Mouse (Mus musculus): ENCODE data around the gene Fxyd7. TPM values are rescaled to one million over a fixed set of nuclear protein-coding genes. Genes with fewer than 3 reads are reported as not detected.

Gene Fxyd7
- polyA plus RNA-seq, 1 experiment from 2014 or later: 1.6 TPM

DNA sequence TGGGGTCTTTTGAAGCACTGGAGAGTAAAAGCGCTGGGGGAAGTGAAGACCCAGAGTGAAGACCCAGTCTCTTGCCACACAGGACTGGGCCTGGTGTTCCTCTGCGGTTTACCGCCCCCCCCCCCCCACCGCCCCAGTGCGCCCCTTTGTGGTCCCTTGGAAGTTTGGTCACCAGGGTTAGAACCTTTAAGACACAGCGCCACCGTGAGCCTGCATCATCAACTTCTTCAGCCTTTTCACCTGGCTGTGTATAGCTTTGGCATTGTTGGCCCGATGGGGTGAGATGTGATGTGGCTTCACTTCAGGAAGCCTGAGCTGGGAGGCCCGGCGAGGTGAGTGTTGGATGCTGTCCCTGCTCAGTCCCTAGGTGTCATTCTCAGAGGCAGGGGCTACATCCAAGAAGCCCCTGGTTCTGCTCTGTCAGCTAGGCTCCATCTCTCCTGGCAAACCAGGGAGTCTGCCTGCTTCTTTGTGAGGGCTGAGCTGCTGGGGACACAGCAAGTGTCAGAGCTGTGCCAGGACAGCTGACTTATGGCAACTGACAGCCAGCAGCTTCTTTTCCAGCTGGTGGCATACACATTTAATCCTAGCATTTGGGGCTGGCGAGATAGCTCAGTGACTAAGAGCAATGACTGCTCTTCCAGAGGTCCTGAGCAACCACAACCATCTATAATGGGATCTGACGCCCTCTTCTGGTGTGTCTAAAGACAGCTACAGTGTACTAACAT lies 43.7 kb upstream of the Fxyd7 start:
- WGBS: 22% methylated on average over 11 of the region's 12 CpGs
- Histone ChIP-seq H3K4me1 (ENCODE audit: control insufficient read depth in 2 of 2, insufficient read depth in 2 of 2, low read length in 2 of 2) (no peaks in the 10 kb centered on the region), H3K27me3 (ENCODE audit: control insufficient read depth, insufficient read depth, low read length) (no peaks in the 10 kb centered on the region), H3K4me2 (ENCODE audit: low read length) (no peak overlapping the region), H3K9ac (ENCODE audit: low read length) (no peak overlapping the region), H3K4me3 (ENCODE audit: control insufficient read depth in 1 of 2, insufficient read depth in 1 of 2, low read depth in 1 of 2, low read length in 2 of 2) (no peak overlapping the region), H3K9me3 (ENCODE audit: control insufficient read depth, low read length) (no peaks in the 10 kb centered on the region), H3K27ac (replicated peaks in 1 of 2; ENCODE audit: control insufficient read depth in 1 of 2, insufficient read depth in 1 of 2, low read depth in 2 of 2, low read length in 2 of 2) (no peak overlapping the region), H3K36me3 (ENCODE audit: control insufficient read depth, insufficient read depth, low read length) (no peaks in the 10 kb centered on the region)
- no peak for ATAC-seq (ENCODE audit: insufficient number of reproducible peaks, insufficient read depth, low FRiP score, low read depth)

DNA sequence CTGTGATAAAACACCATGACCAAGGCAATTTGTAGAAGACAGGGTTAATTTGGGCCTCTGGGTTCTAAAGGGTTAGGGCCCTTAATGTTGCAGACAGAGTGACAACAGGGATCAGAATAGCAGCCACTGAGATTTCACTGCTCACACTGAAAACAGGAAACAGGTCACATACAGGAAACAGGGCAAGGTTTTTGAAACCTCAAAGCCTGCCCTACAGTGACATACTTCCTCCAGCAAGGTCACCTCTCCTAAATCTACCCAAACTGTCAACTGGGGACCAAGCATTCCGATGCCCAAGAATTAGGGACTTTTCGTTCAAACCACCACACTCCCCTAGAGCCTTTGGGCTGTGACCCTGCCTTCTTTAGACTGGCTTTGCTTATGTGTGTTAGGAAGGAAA lies 38.5 kb upstream of the Fxyd7 start:
- WGBS: 81% methylated on average over 2 of the region's 2 CpGs

DNA sequence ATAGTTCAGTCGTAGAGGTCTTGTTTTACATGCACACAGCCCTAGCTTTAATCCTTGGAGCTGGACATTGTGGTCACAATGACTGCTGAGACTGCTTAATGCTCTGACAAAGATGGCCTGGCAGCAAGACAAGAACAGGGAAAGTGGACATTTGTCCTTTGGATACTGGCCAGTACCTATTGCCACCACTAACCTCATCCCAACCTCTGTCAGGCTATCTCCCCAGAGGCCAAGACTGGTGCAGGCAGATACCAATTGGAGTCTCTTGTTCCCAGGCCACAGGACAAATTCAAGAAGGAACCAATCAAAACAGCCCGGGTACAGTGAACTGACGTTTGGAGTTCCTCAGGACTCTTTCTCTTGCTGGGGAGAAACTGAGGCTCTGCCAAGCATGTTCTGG lies 36.9 kb upstream of the Fxyd7 start:
- Histone ChIP-seq H3K27me3 (ENCODE audit: control insufficient read depth, insufficient read depth, low read length) (no peaks in the 10 kb centered on the region), H3K27ac (replicated peaks in 1 of 2; ENCODE audit: control insufficient read depth in 1 of 2, insufficient read depth in 1 of 2, low read depth in 2 of 2, low read length in 2 of 2) (no peak overlapping the region), H3K4me2 (ENCODE audit: low read length) (no peak overlapping the region), H3K36me3 (ENCODE audit: control insufficient read depth, insufficient read depth, low read length) (no peaks in the 10 kb centered on the region), H3K4me1 (ENCODE audit: control insufficient read depth in 2 of 2, insufficient read depth in 2 of 2, low read length in 2 of 2) (peaks cover 0 to 4% of the 10 kb centered on the region in 2 experiments; a peak in 1 of 4 replicates), H3K9me3 (ENCODE audit: control insufficient read depth, low read length) (no peaks in the 10 kb centered on the region), H3K9ac (ENCODE audit: low read length) (no peak overlapping the region), H3K4me3 (ENCODE audit: control insufficient read depth in 1 of 2, insufficient read depth in 1 of 2, low read depth in 1 of 2, low read length in 2 of 2) (no peak overlapping the region)
- ATAC-seq (ENCODE audit: insufficient number of reproducible peaks, insufficient read depth, low FRiP score, low read depth): no peak
- WGBS: 61% methylated on average over 3 of the region's 3 CpGs

More for the DNA sequence above, 38.5 kb upstream of the Fxyd7 start:
- no peak overlapping the region for H3K9ac ChIP-seq (ENCODE audit: low read length)
- no peak overlapping the region for H3K4me3 ChIP-seq (ENCODE audit: control insufficient read depth in 1 of 2, insufficient read depth in 1 of 2, low read depth in 1 of 2, low read length in 2 of 2)
- ATAC-seq (ENCODE audit: insufficient number of reproducible peaks, insufficient read depth, low FRiP score, low read depth): no peak
- peaks cover 0 to 4% of the 10 kb centered on the region in 2 experiments; a peak in 1 of 4 replicates for H3K4me1 ChIP-seq (ENCODE audit: control insufficient read depth in 2 of 2, insufficient read depth in 2 of 2, low read length in 2 of 2)
- H3K4me2 ChIP-seq (ENCODE audit: low read length): no peak overlapping the region
- no peaks in the 10 kb centered on the region for H3K36me3 ChIP-seq (ENCODE audit: control insufficient read depth, insufficient read depth, low read length)
- H3K9me3 ChIP-seq (ENCODE audit: control insufficient read depth, low read length): no peaks in the 10 kb centered on the region
- H3K27me3 ChIP-seq (ENCODE audit: control insufficient read depth, insufficient read depth, low read length): no peaks in the 10 kb centered on the region
- no peak overlapping the region for H3K27ac ChIP-seq (replicated peaks in 1 of 2; ENCODE audit: control insufficient read depth in 1 of 2, insufficient read depth in 1 of 2, low read depth in 2 of 2, low read length in 2 of 2)

- Histone ChIP-seq H3K36me3 (ENCODE audit: control insufficient read depth, insufficient read depth, low read length) (no peaks in the 10 kb centered on the region), H3K27me3 (ENCODE audit: control insufficient read depth, insufficient read depth, low read length) (no peaks in the 10 kb centered on the region), H3K27ac (replicated peaks in 1 of 2; ENCODE audit: control insufficient read depth in 1 of 2, insufficient read depth in 1 of 2, low read depth in 2 of 2, low read length in 2 of 2) (no peak overlapping the region), H3K4me1 (ENCODE audit: control insufficient read depth in 2 of 2, insufficient read depth in 2 of 2, low read length in 2 of 2) (peaks cover 0 to 4% of the 10 kb centered on the region in 2 experiments; a peak in 1 of 4 replicates), H3K9me3 (ENCODE audit: control insufficient read depth, low read length) (no peaks in the 10 kb centered on the region), H3K9ac (ENCODE audit: low read length) (no peak overlapping the region), H3K4me3 (ENCODE audit: control insufficient read depth in 1 of 2, insufficient read depth in 1 of 2, low read depth in 1 of 2, low read length in 2 of 2) (no peak overlapping the region), H3K4me2 (ENCODE audit: low read length) (no peak overlapping the region)
- no peak for ATAC-seq (ENCODE audit: insufficient number of reproducible peaks, insufficient read depth, low FRiP score, low read depth)
- WGBS: 51% methylated on average over 2 of the region's 2 CpGs
Observed at GRCm38 (mm10) chr7:31087262-31087661, 36.0 kb upstream of the Fxyd7 start.

DNA sequence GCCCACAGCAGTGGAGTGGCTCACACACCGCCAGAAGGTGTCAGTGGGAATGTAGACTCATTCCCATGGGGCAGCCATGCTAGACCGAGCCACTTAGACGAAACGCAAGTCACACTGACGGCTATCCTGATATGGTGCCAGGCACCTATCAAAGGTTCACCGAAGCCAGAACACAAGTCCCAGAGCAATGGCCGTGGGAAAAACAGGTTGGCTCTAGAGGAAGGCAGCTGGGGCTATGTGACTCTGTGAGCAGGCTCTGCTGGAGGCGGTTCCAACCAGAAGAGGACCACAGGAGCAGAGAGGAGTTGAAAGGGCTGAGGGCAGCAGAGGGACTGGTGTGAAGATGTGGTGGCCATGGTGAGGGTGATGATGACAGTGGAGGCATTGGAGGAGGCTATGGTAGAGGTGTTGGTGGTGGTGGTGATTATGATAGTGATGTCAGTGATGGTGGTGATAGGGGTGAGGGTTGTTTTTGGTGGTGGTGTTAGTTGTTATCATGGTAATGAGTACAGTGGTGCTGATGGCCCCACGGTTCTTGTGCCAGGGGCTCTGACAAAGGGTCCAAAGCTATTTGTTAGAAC lies 35.0 kb upstream of the Fxyd7 start:
- H3K27ac ChIP-seq (replicated peaks in 1 of 2; ENCODE audit: control insufficient read depth in 1 of 2, insufficient read depth in 1 of 2, low read depth in 2 of 2, low read length in 2 of 2): no peak overlapping the region
- no peaks in the 10 kb centered on the region for H3K9me3 ChIP-seq (ENCODE audit: control insufficient read depth, low read length)
- no peaks in the 10 kb centered on the region for H3K36me3 ChIP-seq (ENCODE audit: control insufficient read depth, insufficient read depth, low read length)
- no peaks in the 10 kb centered on the region for H3K27me3 ChIP-seq (ENCODE audit: control insufficient read depth, insufficient read depth, low read length)
- H3K9ac ChIP-seq (ENCODE audit: low read length): no peak overlapping the region
- H3K4me1 ChIP-seq (ENCODE audit: control insufficient read depth in 2 of 2, insufficient read depth in 2 of 2, low read length in 2 of 2): peaks cover 0 to 4% of the 10 kb centered on the region in 2 experiments; a peak in 1 of 4 replicates
- ATAC-seq (ENCODE audit: insufficient number of reproducible peaks, insufficient read depth, low FRiP score, low read depth): no peak
- WGBS: 83% methylated on average over 9 of the region's 9 CpGs
- no peak overlapping the region for H3K4me3 ChIP-seq (ENCODE audit: control insufficient read depth in 1 of 2, insufficient read depth in 1 of 2, low read depth in 1 of 2, low read length in 2 of 2)
- no peak overlapping the region for H3K4me2 ChIP-seq (ENCODE audit: low read length)

GRCm38 (mm10) chr7:31085171-31085570 lies 33.9 kb upstream of the Fxyd7 start:
- 46% methylated on average over 3 of the region's 3 CpGs for WGBS
- H3K4me3 ChIP-seq (ENCODE audit: control insufficient read depth in 1 of 2, insufficient read depth in 1 of 2, low read depth in 1 of 2, low read length in 2 of 2): no peak overlapping the region
- H3K27ac ChIP-seq (replicated peaks in 1 of 2; ENCODE audit: control insufficient read depth in 1 of 2, insufficient read depth in 1 of 2, low read depth in 2 of 2, low read length in 2 of 2): no peak overlapping the region
- no peaks in the 10 kb centered on the region for H3K36me3 ChIP-seq (ENCODE audit: control insufficient read depth, insufficient read depth, low read length)
- no peaks in the 10 kb centered on the region for H3K27me3 ChIP-seq (ENCODE audit: control insufficient read depth, insufficient read depth, low read length)
- H3K9ac ChIP-seq (ENCODE audit: low read length): no peak overlapping the region
- ATAC-seq (ENCODE audit: insufficient number of reproducible peaks, insufficient read depth, low FRiP score, low read depth): no peak
- peaks cover 0 to 4% of the 10 kb centered on the region in 2 experiments; a peak in 1 of 4 replicates for H3K4me1 ChIP-seq (ENCODE audit: control insufficient read depth in 2 of 2, insufficient read depth in 2 of 2, low read length in 2 of 2)
- H3K4me2 ChIP-seq (ENCODE audit: low read length): no peak overlapping the region
- no peaks in the 10 kb centered on the region for H3K9me3 ChIP-seq (ENCODE audit: control insufficient read depth, low read length)

DNA sequence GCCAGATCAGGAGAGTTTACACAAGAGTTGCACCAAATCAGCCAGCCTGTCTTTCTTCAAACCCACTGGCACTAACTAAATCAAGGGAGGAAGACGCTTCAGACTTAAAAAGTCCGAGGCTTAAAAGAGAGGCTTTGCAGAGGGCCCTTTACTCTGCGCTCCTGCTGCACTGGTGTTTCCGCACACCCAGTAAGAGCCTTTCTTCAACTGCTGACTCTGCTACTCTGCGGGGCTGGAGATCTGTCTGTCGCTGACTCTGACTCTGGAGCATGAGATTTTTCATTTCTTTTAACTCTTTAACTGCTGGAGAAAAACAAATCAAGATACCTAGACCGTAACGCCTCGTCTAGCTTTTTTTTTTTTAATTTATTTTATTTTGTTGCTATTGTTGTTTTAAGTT lies 32.9 kb upstream of the Fxyd7 start:
- Histone ChIP-seq H3K4me2 (ENCODE audit: low read length) (no peak overlapping the region), H3K4me1 (ENCODE audit: control insufficient read depth in 2 of 2, insufficient read depth in 2 of 2, low read length in 2 of 2) (peaks cover 0 to 4% of the 10 kb centered on the region in 2 experiments; a peak in 1 of 4 replicates), H3K4me3 (ENCODE audit: control insufficient read depth in 1 of 2, insufficient read depth in 1 of 2, low read depth in 1 of 2, low read length in 2 of 2) (no peak overlapping the region), H3K36me3 (ENCODE audit: control insufficient read depth, insufficient read depth, low read length) (no peaks in the 10 kb centered on the region), H3K9me3 (ENCODE audit: control insufficient read depth, low read length) (no peaks in the 10 kb centered on the region), H3K27ac (replicated peaks in 1 of 2; ENCODE audit: control insufficient read depth in 1 of 2, insufficient read depth in 1 of 2, low read depth in 2 of 2, low read length in 2 of 2) (no peak overlapping the region), H3K9ac (ENCODE audit: low read length) (no peak overlapping the region), H3K27me3 (ENCODE audit: control insufficient read depth, insufficient read depth, low read length) (no peaks in the 10 kb centered on the region)
- WGBS: 56% methylated on average over 9 of the region's 9 CpGs
- no peak for ATAC-seq (ENCODE audit: insufficient number of reproducible peaks, insufficient read depth, low FRiP score, low read depth)
